Mouse (Mus musculus) limb, embryonic 14.5 days (tissue): Measurements from ENCODE around the gene Fam89a. TPM values are rescaled to one million over a fixed set of nuclear protein-coding genes. Genes with fewer than 3 reads are reported as not detected.

ENCODE experiments used
- ATAC-seq: fragments of 200-750 bp; cut with Nextera tagmentation; 2 replicates; pipeline ENCODE4 v1.8.0; 2017; ENCODE audit warnings: low read depth, moderate number of reproducible peaks, moderate TSS enrichment; ENCODE audit not compliant: low FRiP score
- DNase-seq: peaks from one replicate; pipeline ENCODE4 v3.0.0-alpha.2; 2015; ENCODE audit warnings: low spot score
- H3K27ac ChIP-seq: fragments of 300-500 bp; sonication (generic); replicated peaks from 2 replicates; pipeline ENCODE4 v1.5.1; 2014; ENCODE audit warnings: low read depth, mild to moderate bottlenecking, low read length, moderate library complexity, mixed read lengths
- H3K27me3 ChIP-seq: fragments of 300-500 bp; sonication (generic); 2 replicates; pipeline ENCODE4 v1.6.1; 2014; ENCODE audit warnings: low read length, mixed read lengths; ENCODE audit not compliant: control insufficient read depth, insufficient read depth
- H3K36me3 ChIP-seq: fragments of 300-500 bp; sonication (generic); 2 replicates; pipeline ENCODE4 v1.6.1; 2014; ENCODE audit warnings: mild to moderate bottlenecking, low read length, moderate library complexity, mixed read lengths; ENCODE audit not compliant: control insufficient read depth, insufficient read depth
- H3K4me1 ChIP-seq: fragments of 300-500 bp; sonication (generic); 2 replicates; pipeline ENCODE4 v1.6.1; 2014; ENCODE audit warnings: antibody characterized with exemption, low read length, mixed read lengths; ENCODE audit not compliant: control insufficient read depth, insufficient read depth
- H3K4me2 ChIP-seq: fragments of 300-500 bp; sonication (generic); replicated peaks from 2 replicates; pipeline ENCODE4 v1.6.1; 2014; ENCODE audit warnings: low read depth, mild to moderate bottlenecking, low read length, moderate library complexity; ENCODE audit not compliant: severe bottlenecking
- H3K4me3 ChIP-seq: fragments of 300-500 bp; sonication (generic); replicated peaks from 2 replicates; pipeline ENCODE4 v1.5.1; 2014; ENCODE audit warnings: low read length
- H3K9ac ChIP-seq: fragments of 300-500 bp; sonication (generic); 2 replicates; pipeline ENCODE4 v1.6.1; 2014; ENCODE audit warnings: mild to moderate bottlenecking, low read depth, low read length, moderate library complexity; ENCODE audit not compliant: severe bottlenecking
- H3K9me3 ChIP-seq: fragments of 300-500 bp; sonication (generic); 2 replicates; pipeline ENCODE4 v1.6.1; 2016; ENCODE audit warnings: low read length; ENCODE audit not compliant: control insufficient read depth
- POLR2A ChIP-seq: fragments of 200-500 bp; IDR thresholded peaks from 2 replicates; pipeline ENCODE4 v1.8.0; 2012; ENCODE audit warnings: inconsistent platforms, mild to moderate bottlenecking, moderate library complexity, borderline replicate concordance; ENCODE audit not compliant: insufficient read depth, insufficient read length; ENCODE audit errors: extremely low read depth
- WGBS: fragments of 180-500 bp; shearing (Covaris S2); extraction: QIAGEN DNeasy Blood & Tissue Kit; methylation state at CpG from one replicate; pipeline ENCODE4 v1.1.7; 2014; 5-methylcytosine and 5-hydroxymethylcytosine counted together
- polyA plus RNA-seq, 2 experiments: library from polyadenylated mRNA; depleted of rRNA in 1 of 2; stranded (reverse) in 1 of 2; unstranded in 1 of 2; fragments of >200 nt; fragmentation: Nextera tagmentation in 1 of 2; extraction: Ambion mirVana in 1 of 2; gene quantifications; 2 replicates each; pipeline versions ENCODE4 v1.2.1 to v1.2.3; 2012 to 2014

Fam89a gene
- polyA plus RNA-seq, 2 experiments: 3.4 to 4.1 TPM

DNA sequence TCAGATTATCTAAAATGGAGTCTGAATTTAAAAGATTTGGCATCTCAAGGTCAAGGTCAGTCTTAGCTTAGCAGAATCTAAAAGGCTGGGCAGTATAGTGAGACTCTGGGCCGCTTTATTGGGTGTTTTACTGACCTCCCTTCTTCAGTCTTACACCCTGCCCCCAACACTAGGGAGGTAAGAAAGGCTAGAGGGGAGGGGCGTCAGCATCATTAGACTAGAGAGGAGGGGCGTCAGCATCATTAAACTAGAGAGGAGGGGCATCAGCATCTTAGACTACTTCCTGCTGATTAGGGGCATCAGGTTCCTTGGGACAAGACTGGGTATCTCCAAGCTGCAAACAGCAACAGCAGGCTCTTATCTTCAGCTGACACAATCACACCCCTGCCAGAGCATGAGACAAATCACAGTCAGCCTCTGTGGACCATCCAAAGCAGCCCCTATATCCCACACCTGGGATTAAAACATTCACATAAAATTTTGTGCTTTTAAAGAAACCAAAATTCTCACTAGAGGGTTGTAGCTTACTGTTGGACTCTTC lies 16.2 kb downstream of the Fam89a start:
- no peaks in the 10 kb centered on the region for H3K4me1 ChIP-seq
- H3K9ac ChIP-seq: no peak overlapping the region
- no peaks in the 10 kb centered on the region for H3K27me3 ChIP-seq
- no peak for ATAC-seq
- H3K27ac ChIP-seq: no peak overlapping the region
- peaks cover 57% of the 10 kb centered on the region for H3K36me3 ChIP-seq
- no peak for DNase-seq
- 56% methylated on average over 3 of the region's 3 CpGs for WGBS
- H3K4me2 ChIP-seq: no peak overlapping the region
- no peaks in the 10 kb centered on the region for H3K9me3 ChIP-seq
- TF ChIP-seq POLR2A: no peak
- H3K4me3 ChIP-seq: no peak overlapping the region

DNA sequence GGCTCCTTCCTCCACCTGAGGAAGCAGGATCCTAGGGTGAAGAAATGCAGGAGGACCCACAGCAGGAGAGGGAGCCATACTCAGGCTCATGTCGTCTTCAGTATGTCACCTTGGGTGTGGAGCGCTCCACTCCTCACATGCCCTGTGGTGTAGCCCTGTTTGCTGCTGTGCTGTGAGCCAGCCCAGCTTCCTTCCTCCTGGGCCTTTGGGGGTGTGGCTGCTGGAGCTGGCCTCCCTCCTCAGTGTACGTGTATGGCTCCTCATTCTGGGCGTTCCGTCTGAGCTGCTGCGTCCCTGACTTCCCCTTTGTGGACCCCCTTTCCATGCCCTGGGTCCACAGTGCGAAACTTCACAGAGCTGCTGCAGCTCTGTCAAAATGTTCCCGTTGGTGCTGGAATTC lies 18.8 kb downstream of the Fam89a start:
- no peak for TF ChIP-seq POLR2A
- Histone ChIP-seq H3K4me3 (no peak overlapping the region), H3K9me3 (no peaks in the 10 kb centered on the region), H3K27ac (no peak overlapping the region), H3K9ac (no peak overlapping the region), H3K27me3 (no peaks in the 10 kb centered on the region), H3K4me1 (no peaks in the 10 kb centered on the region), H3K4me2 (no peak overlapping the region), H3K36me3 (peaks cover 77% of the 10 kb centered on the region)
- 90% methylated on average over 8 of the region's 8 CpGs for WGBS
- no peak for ATAC-seq
- DNase-seq: no peak

DNA sequence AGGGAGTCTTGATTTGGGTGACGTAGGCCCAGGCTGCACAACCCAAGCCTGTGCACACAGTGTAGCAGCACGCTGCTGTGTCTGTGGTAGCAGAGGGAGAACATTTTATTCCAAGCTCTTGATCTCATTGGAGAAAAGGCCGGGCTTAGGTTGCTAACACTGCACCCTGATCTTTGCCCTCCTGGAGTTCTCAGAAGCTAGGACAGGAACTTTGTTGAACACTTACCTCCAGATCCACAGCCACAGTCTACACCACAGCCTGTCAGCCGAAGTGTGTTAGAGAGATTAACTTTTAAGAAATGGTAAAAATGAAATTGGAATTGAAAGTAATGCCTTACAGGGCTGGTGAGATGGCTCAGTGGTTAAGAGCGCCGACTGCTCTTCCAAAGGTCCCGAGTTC lies 27.3 kb downstream of the Fam89a start:
- no peak for TF ChIP-seq POLR2A
- no peaks in the 10 kb centered on the region for H3K27me3 ChIP-seq
- DNase-seq: no peak
- no peak for ATAC-seq
- 95% methylated on average over 7 of the region's 7 CpGs for WGBS
- H3K27ac ChIP-seq: no peak overlapping the region
- H3K4me2 ChIP-seq: no peak overlapping the region
- peaks cover 34% of the 10 kb centered on the region for H3K36me3 ChIP-seq
- H3K4me3 ChIP-seq: no peak overlapping the region
- H3K4me1 ChIP-seq: peaks cover 13% of the 10 kb centered on the region
- no peak overlapping the region for H3K9ac ChIP-seq
- no peaks in the 10 kb centered on the region for H3K9me3 ChIP-seq

DNA sequence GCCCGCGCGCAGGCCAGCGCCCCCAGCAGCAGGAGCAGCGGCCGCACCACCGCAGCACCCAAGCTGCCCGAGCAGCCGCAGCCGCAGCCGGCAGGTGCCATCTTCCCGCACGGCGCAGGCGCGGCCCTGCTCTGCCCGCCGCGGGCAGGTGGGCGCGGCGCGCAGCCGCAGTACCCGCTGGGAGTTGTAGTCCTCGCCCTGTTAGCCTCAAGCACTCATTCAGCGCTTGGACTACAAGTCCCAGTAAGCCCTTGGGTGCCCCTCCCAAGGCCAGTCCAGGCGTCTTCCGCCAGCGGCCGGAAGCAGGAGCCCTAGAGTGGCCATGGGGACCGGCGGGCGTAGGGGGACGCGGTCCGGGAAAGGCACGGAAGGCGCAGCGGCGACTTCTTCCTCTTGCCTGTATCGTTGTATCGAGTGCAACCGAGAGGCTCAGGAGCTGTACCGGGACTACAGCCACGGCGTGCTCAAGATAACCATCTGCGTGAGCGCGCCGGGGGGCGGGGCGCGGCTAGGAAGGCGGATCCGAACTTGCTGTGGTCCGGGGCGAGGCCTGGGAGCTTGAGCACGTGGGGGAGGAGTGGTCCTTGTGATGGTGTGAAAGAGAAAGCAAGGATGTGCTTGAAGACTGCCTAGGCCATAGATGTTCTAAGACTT lies 29.6 kb downstream of the Fam89a start, which contains the start of the genes Ttc13 and Arv1:
TSS of gene Ttc13 (minus strand) at position 122 of the 654 bp plus-strand sequence.
TSS of gene Arv1 (plus strand) at position 278 of the 654 bp plus-strand sequence.
- Histone ChIP-seq H3K4me3 (peak within 1 kb of the TSS; percentile 94), H3K4me2 (peak within 1 kb of the TSS; percentile 78), H3K9me3 (no peaks in the 10 kb centered on the region), H3K27me3 (no peaks in the 10 kb centered on the region), H3K4me1 (peaks cover 13% of the 10 kb centered on the region), H3K9ac (peak within 1 kb of the TSS; percentile 76), H3K27ac (no peak within 1 kb of the TSS), H3K36me3 (peaks cover 13% of the 10 kb centered on the region)
- peak; percentile 96 for DNase-seq
- TF ChIP-seq POLR2A: 0 out of 2 replicates have a peak, but pooled peaks have one; percentile 57
- peak; percentile 99 for ATAC-seq
- 1% methylated on average over 56 of the region's 59 CpGs for WGBS

DNA sequence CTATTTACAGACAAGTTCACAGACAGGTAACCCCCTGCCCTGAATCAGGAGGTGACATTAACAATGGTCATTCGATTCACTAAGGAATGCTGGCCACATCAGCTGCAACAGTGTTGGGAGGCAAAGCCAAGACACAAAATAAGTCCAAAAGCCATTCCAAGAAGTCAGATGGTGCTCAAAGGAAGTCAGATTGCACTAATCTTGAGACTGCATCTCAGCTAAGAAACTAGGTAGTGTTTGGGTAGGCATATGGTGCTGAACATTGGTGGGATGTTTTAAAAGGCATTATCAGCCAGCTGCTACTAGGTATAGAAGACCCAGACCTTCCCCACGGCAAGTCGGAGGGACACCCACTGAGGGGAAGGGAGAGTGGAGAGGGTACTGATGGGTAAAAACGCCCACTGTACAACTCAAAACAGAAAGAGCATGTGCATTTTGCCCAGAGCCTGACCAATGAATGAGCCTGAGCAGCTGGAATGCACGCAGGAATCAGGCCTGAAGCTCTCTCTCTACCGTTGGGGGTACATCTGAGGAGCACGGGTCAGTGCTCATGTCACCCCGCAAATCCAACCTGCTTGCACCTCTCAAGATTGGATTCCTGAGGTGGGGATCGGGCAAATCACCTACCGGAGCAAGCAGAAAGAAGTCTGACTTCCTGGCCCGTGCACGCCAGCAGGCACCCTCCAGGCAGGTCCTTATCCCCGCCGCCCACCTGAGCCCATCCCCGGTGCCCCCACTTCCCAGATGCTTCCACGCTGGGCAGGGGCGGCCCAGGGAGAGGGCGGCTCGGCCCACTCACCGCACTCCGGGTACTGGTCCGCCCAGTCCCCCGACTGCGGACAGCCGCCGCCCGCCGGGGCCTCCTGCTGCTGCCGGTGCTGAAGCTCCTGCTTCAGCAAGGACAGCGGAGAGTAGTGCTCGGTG lies 30.4 kb downstream of the Fam89a start:
- WGBS: 2% methylated on average over 27 of the region's 31 CpGs
- Histone ChIP-seq H3K4me2 (peak overlapping the region; percentile 78), H3K27ac (no peak overlapping the region), H3K4me3 (peak overlapping the region; percentile 94), H3K27me3 (no peaks in the 10 kb centered on the region), H3K4me1 (peaks cover 13% of the 10 kb centered on the region), H3K36me3 (peaks cover 7% of the 10 kb centered on the region), H3K9ac (peak overlapping the region; percentile 76), H3K9me3 (no peaks in the 10 kb centered on the region)
- ATAC-seq: peak; percentile 35
- DNase-seq: no peak
- TF ChIP-seq POLR2A: no peak
